11 mouse cellular contexts compared by ENCODE assay signal in genomic region chr19:30045857-30046256, GRCm38 (mm10). TPM values are rescaled to one million over a fixed set of nuclear protein-coding genes. Genes with fewer than 3 reads are reported as not detected.
DNase-seq lines count a peak whose midpoint lies in the region; ATAC-seq and TF ChIP-seq lines count a peak whose summit lies in the region.
"Had no signal": no experiment of that assay in that cellular context is flagged by ENCODE, and none has a peak within 500 bp of the region (broad histone marks: within the 10 kb centered on the region; RNA-seq: fewer than 3 reads in every experiment).

No protein-coding gene starts in this region.

- 55% methylated on average over 1 of the region's 1 CpGs for WGBS in liver, embryonic 12.5 days (ENCODE audit: insufficient replicate concordance)
- WGBS in small intestine, adult 2 months: 76% methylated on average over 1 of the region's 1 CpGs

- H3K4me2 ChIP-seq in liver, embryonic 12.5 days: no peak overlapping the region
- H3K4me2 ChIP-seq: hindbrain, embryonic 13.5 days had no signal

- peaks cover 38% of the 10 kb centered on the region for H3K4me1 ChIP-seq in liver, embryonic 12.5 days
- no peaks in the 10 kb centered on the region for H3K4me1 ChIP-seq in small intestine, adult 2 months (ENCODE audit: control insufficient read depth, insufficient read depth, insufficient read length, low read length)

- peak; percentile 36; the same call in 1 of the 2 replicates for TF ChIP-seq CTCF in brain, embryonic 14.5 days (IDR thresholded peaks at IDR 0.05; ENCODE audit: borderline replicate concordance, extremely low read depth, insufficient read depth, insufficient read length)
- TF ChIP-seq CTCF in small intestine, adult 2 months (IDR thresholded peaks at IDR 0.05; ENCODE audit: extremely low read depth, insufficient read length, insufficient replicate concordance, low read depth, low read length): peak; percentile 52; the same call in 1 of the 2 replicates

- H3K4me3 ChIP-seq in liver, embryonic 12.5 days: no peak overlapping the region
- H3K4me3 ChIP-seq in small intestine, adult 2 months (ENCODE audit: low read depth, low read length): no peak overlapping the region
- H3K4me3 ChIP-seq: hindbrain, embryonic 13.5 days; myocyte had no signal

- ATAC-seq in liver, embryonic 12.5 days: no peak
- no peak for ATAC-seq in activated CD4-positive, CD25-positive, alpha-beta regulatory T cell, adult 4 months
- ATAC-seq: forebrain, embryonic 16.5 days had no signal

- H3K9me3 ChIP-seq in liver, embryonic 12.5 days (replicated peaks): 0 out of 2 replicates have a peak, but pooled peaks cover 5% of the 10 kb centered on the region
- H3K9me3 ChIP-seq: hindbrain, embryonic 13.5 days had no signal

- H3K27ac ChIP-seq in liver, embryonic 12.5 days: no peak overlapping the region
- no peak overlapping the region for H3K27ac ChIP-seq in small intestine, adult 2 months (ENCODE audit: insufficient read depth, low read depth, low read length)
- H3K27ac ChIP-seq: hindbrain, embryonic 13.5 days had no signal

- peaks cover 70% of the 10 kb centered on the region for H3K36me3 ChIP-seq in liver, embryonic 12.5 days
- peaks cover 6% of the 10 kb centered on the region for H3K36me3 ChIP-seq in small intestine, adult 2 months (ENCODE audit: control insufficient read depth, insufficient read depth, low read length)

- no peak overlapping the region for H3K9ac ChIP-seq in liver, embryonic 12.5 days
- H3K9ac ChIP-seq: hindbrain, embryonic 13.5 days had no signal

- H3K27me3 ChIP-seq in liver, embryonic 12.5 days (replicated peaks): no peaks in the 10 kb centered on the region
- H3K27me3 ChIP-seq in small intestine, adult 2 months (ENCODE audit: control insufficient read depth, insufficient read depth, low read length): no peaks in the 10 kb centered on the region
- H3K27me3 ChIP-seq: hindbrain, embryonic 13.5 days had no signal

- peak; percentile 44 for DNase-seq in liver
- peak; percentile 75 for DNase-seq in ES-CJ7 (ENCODE audit: low read depth, low spot score)
- DNase-seq in brain, embryonic 14.5 days (ENCODE audit: low read depth): no peak
- DNase-seq in c-Kit-positive CD71-positive TER-119-positive erythroid progenitor cells, embryonic 14.5 days (ENCODE audit: low spot score): no peak
- DNase-seq: left cerebral cortex, postnatal 4 days had no signal

- no peak for TF ChIP-seq POLR2A in brain, embryonic 14.5 days (IDR thresholded peaks at IDR 0.05; ENCODE audit: borderline replicate concordance, extremely low read depth, insufficient read depth, insufficient read length, poor library complexity, severe bottlenecking)
- no peak for TF ChIP-seq POLR2A in small intestine, adult 2 months (IDR thresholded peaks at IDR 0.05; ENCODE audit: low read depth, low read length)

RNA-seq across cellular contexts. Expression of gene Uhrf2, which starts 15.5 kb away (rescaled TPM):
- 49.1 and 53.1 TPM in 2 replicates for polyA plus RNA-seq in liver, embryonic 12.5 days (2016; fragmentation: Nextera tagmentation; extraction: Ambion mirVana)
- 128 and 165 TPM in 2 replicates for polyA plus RNA-seq in brain, embryonic 14.5 days (2012; rRNA removed)
- polyA plus RNA-seq in small intestine, adult 2 months (2012; rRNA removed): 4.3 and 8.7 TPM in 2 replicates
- 10 to 100 TPM; 32.2 to 45.3 TPM for polyA plus RNA-seq in activated CD4-positive, CD25-positive, alpha-beta regulatory T cell, adult 4 months (2017; shearing (Covaris generic))

RNA-seq across cellular contexts. Expression of gene Trpd52l3, which starts 42.3 kb away (rescaled TPM):
- not detected in 2 replicates for polyA plus RNA-seq in liver, embryonic 12.5 days (2016; fragmentation: Nextera tagmentation; extraction: Ambion mirVana)
- polyA plus RNA-seq in brain, embryonic 14.5 days (2012; rRNA removed): not detected in 2 replicates
- not detected in 2 replicates for polyA plus RNA-seq in small intestine, adult 2 months (2012; rRNA removed)
- not detected for polyA plus RNA-seq in activated CD4-positive, CD25-positive, alpha-beta regulatory T cell, adult 4 months (2017; shearing (Covaris generic))
- polyA plus RNA-seq: forebrain, embryonic 16.5 days; hindbrain, embryonic 13.5 days; myocyte had no signal

Comparison
In these comparisons a context has a peak if more than half of its experiments do, and no peak if none do; other contexts are left out.
1. DNase-seq: peak in liver (single experiment) and ES-CJ7 (single experiment); none in brain, embryonic 14.5 days (single experiment) and c-Kit-positive CD71-positive TER-119-positive erythroid progenitor cells, embryonic 14.5 days (single experiment).